Mouse (Mus musculus): ENCODE data around the gene Chek2. TPM values are rescaled to one million over a fixed set of nuclear protein-coding genes. Genes with fewer than 3 reads are reported as not detected.
"Not testable (repeated sequence)": the region's sequence is repeated elsewhere in the genome, so short reads cannot be mapped to it uniquely, and the experiment has no call there.

Gene Chek2
- polyA plus RNA-seq, 1 experiment from 2014 or later = 18.4 TPM

GRCm38 (mm10) chr5:110841046-110841862 is 1.5 kb downstream of the Chek2 start:
- Histone ChIP-seq H3K27me3 (replicated peaks) (no peaks in the 10 kb centered on the region), H3K9me3 (no peaks in the 10 kb centered on the region), H3K9ac (no peak overlapping the region), H3K4me1 (peaks cover 18% of the 10 kb centered on the region), H3K27ac (no peak overlapping the region), H3K4me2 (replicated peaks) (peak overlapping the region; percentile 75; the same call in 1 of the 2 replicates), H3K36me3 (peaks cover 13% of the 10 kb centered on the region; the same call in 1 of the 2 replicates), H3K4me3 (no peak overlapping the region)
- 94% methylated on average over 14 of the region's 14 CpGs for WGBS
- no peak for ATAC-seq (ENCODE audit: low FRiP score, low read depth)

DNA sequence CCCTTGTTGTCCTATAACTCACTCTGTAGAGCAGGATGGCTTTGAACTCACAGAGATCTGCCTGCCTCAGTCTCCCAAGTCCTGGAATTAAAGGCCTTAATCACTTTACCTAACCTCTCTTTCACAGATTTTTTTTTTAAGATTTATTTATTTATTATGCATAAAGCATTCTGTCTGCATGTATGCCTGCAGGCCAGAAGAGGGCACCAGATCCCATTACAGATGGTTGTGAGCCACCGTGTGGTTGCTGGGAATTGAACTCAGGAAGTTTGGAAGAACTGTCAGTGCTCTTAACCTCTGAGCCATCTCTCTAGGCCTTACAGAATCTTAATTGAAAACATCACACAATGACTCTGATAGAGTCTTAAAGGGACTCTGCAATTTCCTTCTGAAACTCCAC is 13.2 kb downstream of the Chek2 start:
- H3K27ac ChIP-seq = no peak overlapping the region

DNA sequence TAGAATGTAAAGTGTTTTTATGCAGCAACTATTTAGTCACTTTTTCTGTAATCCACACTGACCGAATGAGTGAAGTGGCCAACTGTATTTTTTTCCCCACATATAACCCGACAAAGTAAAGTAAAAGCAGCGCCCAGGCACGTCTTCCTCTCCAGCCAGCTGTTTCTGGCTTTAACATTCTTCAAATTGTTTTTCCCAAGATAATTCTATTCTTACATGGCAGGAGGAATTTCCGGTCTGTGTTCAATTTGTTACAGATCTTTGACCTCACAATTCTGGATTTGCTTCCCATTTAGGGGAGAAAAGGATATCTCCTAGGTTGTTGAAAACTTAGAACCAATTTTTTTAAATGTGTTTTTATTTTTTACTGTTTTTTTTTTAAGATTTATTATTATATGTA is 17.3 kb downstream of the Chek2 start:
- 90% methylated on average over 5 of the region's 5 CpGs for WGBS
- Histone ChIP-seq H3K9ac (no peak overlapping the region), H3K27me3 (replicated peaks) (no peaks in the 10 kb centered on the region), H3K4me3 (no peak overlapping the region), H3K27ac (no peak overlapping the region), H3K4me2 (replicated peaks) (no peak overlapping the region), H3K36me3 (peaks cover 4% of the 10 kb centered on the region; the same call in 1 of the 2 replicates), H3K9me3 (no peaks in the 10 kb centered on the region), H3K4me1 (no peaks in the 10 kb centered on the region)
- ATAC-seq (ENCODE audit: low FRiP score, low read depth) = no peak

More for the DNA sequence above, 13.2 kb downstream of the Chek2 start:
- Histone ChIP-seq H3K36me3 (peaks cover 13% of the 10 kb centered on the region; the same call in 1 of the 2 replicates), H3K4me3 (no peak overlapping the region), H3K4me1 (no peaks in the 10 kb centered on the region), H3K9ac (no peak overlapping the region), H3K27me3 (replicated peaks) (no peaks in the 10 kb centered on the region), H3K9me3 (no peaks in the 10 kb centered on the region), H3K4me2 (replicated peaks) (no peak overlapping the region)
- ATAC-seq (ENCODE audit: low FRiP score, low read depth) = no peak
- 89% methylated on average over 1 of the region's 1 CpGs for WGBS

DNA sequence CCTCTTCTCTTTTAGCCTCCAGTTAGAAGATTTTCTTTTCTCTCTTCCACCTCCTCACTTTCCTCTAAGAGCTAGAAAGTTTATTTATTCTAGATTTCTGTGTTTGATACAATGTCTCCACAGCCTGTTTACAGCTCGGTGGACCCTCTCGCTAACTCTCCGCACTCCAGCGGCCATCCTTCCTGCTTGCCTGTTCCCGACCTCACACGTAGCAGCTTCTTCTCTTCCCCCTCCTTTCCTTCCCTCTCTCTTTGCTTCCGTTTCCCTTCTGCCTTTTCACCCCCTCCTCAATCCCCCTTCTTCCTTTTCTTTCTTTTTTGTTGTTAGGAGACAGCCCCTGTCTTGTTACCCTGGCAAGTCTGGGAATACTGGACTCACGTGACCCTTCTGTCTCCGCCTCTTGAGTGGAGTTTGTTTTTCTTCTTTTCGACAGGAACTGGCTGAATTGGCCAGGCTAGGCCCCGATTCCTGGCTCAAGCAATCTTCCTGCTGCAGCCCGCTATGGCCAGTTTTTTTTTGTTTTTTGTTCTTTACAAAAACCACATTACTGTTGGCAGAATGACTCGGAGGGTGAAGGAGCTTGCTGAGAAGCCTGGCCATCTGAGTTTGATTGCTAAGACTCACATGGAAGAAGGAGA is 19.4 kb downstream of the Chek2 start:
- no peak overlapping the region for H3K9ac ChIP-seq
- no peaks in the 10 kb centered on the region for H3K27me3 ChIP-seq (replicated peaks)
- no peak for ATAC-seq (ENCODE audit: low FRiP score, low read depth)
- 56% methylated on average over 13 of the region's 13 CpGs for WGBS
- H3K9me3 ChIP-seq = no peaks in the 10 kb centered on the region
- no peak overlapping the region for H3K27ac ChIP-seq
- H3K4me2 ChIP-seq (replicated peaks) = no peak overlapping the region; the same call in 1 of the 2 replicates
- no peak overlapping the region for H3K4me3 ChIP-seq
- H3K4me1 ChIP-seq = no peaks in the 10 kb centered on the region
- H3K36me3 ChIP-seq = no peaks in the 10 kb centered on the region

DNA sequence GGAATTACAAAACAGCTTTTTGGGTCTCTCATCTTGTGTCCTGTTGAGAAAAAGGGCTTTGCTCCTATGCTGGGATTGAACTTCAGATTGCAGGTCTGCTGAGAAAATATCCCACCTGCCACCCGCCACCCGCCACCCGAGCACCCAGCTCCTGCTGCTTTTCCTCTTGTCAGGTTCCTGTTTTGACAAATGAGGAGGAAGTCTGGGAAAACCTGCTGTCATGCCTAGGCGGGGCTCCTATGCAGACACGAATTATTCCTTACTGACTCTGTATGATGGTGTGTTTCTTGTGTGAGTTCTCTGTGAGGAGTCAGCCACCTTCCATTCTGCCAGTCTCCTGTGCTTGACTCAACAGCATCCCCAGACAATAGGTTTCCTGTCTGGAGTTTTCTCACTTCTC is 20.7 kb downstream of the Chek2 start:
- H3K4me3 ChIP-seq = no peak overlapping the region
- H3K9me3 ChIP-seq = no peaks in the 10 kb centered on the region
- no peaks in the 10 kb centered on the region for H3K4me1 ChIP-seq
- H3K36me3 ChIP-seq = no peaks in the 10 kb centered on the region
- H3K4me2 ChIP-seq (replicated peaks) = no peak overlapping the region
- 82% methylated on average over 5 of the region's 5 CpGs for WGBS
- no peak overlapping the region for H3K9ac ChIP-seq
- ATAC-seq (ENCODE audit: low FRiP score, low read depth) = no peak
- H3K27ac ChIP-seq = no peak overlapping the region
- no peaks in the 10 kb centered on the region for H3K27me3 ChIP-seq (replicated peaks)

GRCm38 (mm10) chr5:110868460-110868859 is 28.7 kb downstream of the Chek2 start:
- Histone ChIP-seq H3K9me3 (no peaks in the 10 kb centered on the region), H3K36me3 (no peaks in the 10 kb centered on the region), H3K9ac (no peak overlapping the region), H3K4me1 (peaks cover 4% of the 10 kb centered on the region), H3K27me3 (replicated peaks) (no peaks in the 10 kb centered on the region), H3K27ac (no peak overlapping the region), H3K4me2 (replicated peaks) (no peak overlapping the region), H3K4me3 (no peak overlapping the region)
- ATAC-seq (ENCODE audit: low FRiP score, low read depth) = no peak
- 78% methylated on average over 4 of the region's 4 CpGs for WGBS

GRCm38 (mm10) chr5:110869242-110869669 is 29.5 kb downstream of the Chek2 start:
- no peak overlapping the region for H3K4me2 ChIP-seq (replicated peaks)
- 69% methylated on average over 8 of the region's 8 CpGs for WGBS
- no peaks in the 10 kb centered on the region for H3K9me3 ChIP-seq
- H3K27ac ChIP-seq = no peak overlapping the region
- H3K4me3 ChIP-seq = no peak overlapping the region
- no peak for ATAC-seq (ENCODE audit: low FRiP score, low read depth)
- H3K4me1 ChIP-seq = peaks cover 4% of the 10 kb centered on the region
- H3K36me3 ChIP-seq = no peaks in the 10 kb centered on the region
- no peak overlapping the region for H3K9ac ChIP-seq
- H3K27me3 ChIP-seq (replicated peaks) = no peaks in the 10 kb centered on the region

GRCm38 (mm10) chr5:110873160-110873559 is 33.4 kb downstream of the Chek2 start:
- H3K9ac ChIP-seq = no peak overlapping the region
- no peaks in the 10 kb centered on the region for H3K27me3 ChIP-seq (replicated peaks)
- H3K36me3 ChIP-seq = no peaks in the 10 kb centered on the region
- no peak overlapping the region for H3K27ac ChIP-seq
- no peak overlapping the region for H3K4me2 ChIP-seq (replicated peaks)
- H3K4me3 ChIP-seq = no peak overlapping the region
- ATAC-seq (ENCODE audit: low FRiP score, low read depth) = no peak
- 70% methylated on average over 6 of the region's 6 CpGs for WGBS
- no peaks in the 10 kb centered on the region for H3K9me3 ChIP-seq
- peaks cover 13% of the 10 kb centered on the region for H3K4me1 ChIP-seq

GRCm38 (mm10) chr5:110874711-110875110 is 34.9 kb downstream of the Chek2 start:
- no peak overlapping the region for H3K27ac ChIP-seq
- H3K4me3 ChIP-seq = no peak overlapping the region
- no peak overlapping the region for H3K9ac ChIP-seq
- ATAC-seq (ENCODE audit: low FRiP score, low read depth) = no peak
- H3K27me3 ChIP-seq (replicated peaks) = no peaks in the 10 kb centered on the region
- peaks cover 9% of the 10 kb centered on the region for H3K4me1 ChIP-seq
- no peaks in the 10 kb centered on the region for H3K9me3 ChIP-seq
- H3K36me3 ChIP-seq = no peaks in the 10 kb centered on the region
- H3K4me2 ChIP-seq (replicated peaks) = no peak overlapping the region

DNA sequence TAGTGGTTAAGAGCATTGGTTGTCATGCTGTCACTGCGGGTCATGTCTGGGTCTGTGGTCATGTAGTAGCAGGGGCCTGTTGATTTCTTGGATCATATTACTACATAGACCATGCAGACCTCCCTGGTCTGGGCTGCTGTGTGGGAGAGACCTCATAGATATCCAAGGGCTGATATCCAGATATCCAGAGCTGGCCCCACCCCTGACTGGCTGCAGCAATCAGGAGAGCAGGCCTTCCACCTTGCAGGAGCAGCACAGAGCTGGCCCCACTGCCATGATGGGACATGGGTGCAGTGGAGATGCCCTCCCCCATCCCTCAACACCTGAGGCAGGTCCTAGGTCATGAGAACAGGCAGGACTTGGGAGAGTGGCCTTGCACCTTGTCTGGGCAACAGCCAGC is 35.5 kb downstream of the Chek2 start:
- no peaks in the 10 kb centered on the region for H3K27me3 ChIP-seq (replicated peaks)
- H3K4me3 ChIP-seq = no peak overlapping the region
- H3K4me2 ChIP-seq (replicated peaks) = no peak overlapping the region
- H3K9me3 ChIP-seq = no peaks in the 10 kb centered on the region
- H3K36me3 ChIP-seq = no peaks in the 10 kb centered on the region
- no peak overlapping the region for H3K9ac ChIP-seq
- WGBS = 94% methylated on average over 1 of the region's 1 CpGs
- no peak overlapping the region for H3K27ac ChIP-seq
- no peak for ATAC-seq (ENCODE audit: low FRiP score, low read depth)
- H3K4me1 ChIP-seq = peaks cover 12% of the 10 kb centered on the region

DNA sequence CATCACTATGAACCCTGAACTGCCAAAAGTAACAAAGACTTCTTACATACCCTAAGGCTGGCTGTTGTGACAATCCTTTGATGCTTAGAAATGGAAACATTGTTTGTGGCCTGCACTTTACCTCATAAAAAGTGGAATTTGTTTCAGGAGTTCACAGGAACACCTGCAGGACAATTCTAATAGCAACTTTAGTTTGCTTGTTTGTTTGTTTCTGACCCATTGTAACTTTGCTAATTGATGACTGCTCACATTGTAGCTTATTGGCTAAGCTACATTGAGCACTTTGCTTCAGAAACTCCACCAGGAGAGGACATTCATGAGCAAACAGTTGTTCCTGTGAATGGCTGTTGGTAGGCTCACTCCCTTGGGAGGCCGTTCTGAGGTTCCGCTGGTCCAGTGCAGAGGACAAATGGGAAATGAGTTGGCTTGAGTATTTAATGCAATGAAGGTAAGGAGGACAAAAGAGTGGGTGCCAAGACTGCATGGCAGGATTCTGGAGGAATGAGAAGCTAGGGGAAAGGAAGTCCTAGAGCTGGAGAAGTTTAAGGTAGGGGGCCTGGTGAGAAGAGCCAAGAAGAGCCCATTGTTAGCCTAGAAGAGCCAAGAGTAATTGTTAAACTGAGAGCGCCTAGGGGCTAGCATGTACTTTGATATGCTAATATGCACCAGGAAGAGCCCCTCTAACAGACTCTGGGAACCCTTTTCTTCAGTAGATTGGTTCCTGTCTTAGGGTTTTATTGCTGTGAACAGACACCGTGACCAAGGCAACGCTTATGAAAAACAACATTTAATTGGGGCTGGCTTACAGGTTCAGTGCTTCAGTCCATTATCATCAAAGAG is 38.1 kb downstream of the Chek2 start:
- Histone ChIP-seq H3K4me3 (no peak overlapping the region), H3K9ac (no peak overlapping the region), H3K27ac (no peak overlapping the region), H3K9me3 (no peaks in the 10 kb centered on the region), H3K4me1 (peaks cover 19% of the 10 kb centered on the region), H3K4me2 (replicated peaks) (no peak overlapping the region), H3K27me3 (replicated peaks) (no peaks in the 10 kb centered on the region), H3K36me3 (0 out of 2 replicates have a peak, but pooled peaks cover 3% of the 10 kb centered on the region)
- WGBS = 44% methylated on average over 5 of the region's 5 CpGs
- ATAC-seq (ENCODE audit: low FRiP score, low read depth) = no peak

GRCm38 (mm10) chr5:110878526-110878925 is 38.7 kb downstream of the Chek2 start:
- not testable (repeated sequence) for ATAC-seq (ENCODE audit: low FRiP score, low read depth); H3K9me3 ChIP-seq; H3K4me3 ChIP-seq; H3K27ac ChIP-seq; H3K27me3 ChIP-seq (replicated peaks); H3K9ac ChIP-seq; H3K36me3 ChIP-seq; H3K4me2 ChIP-seq (replicated peaks)
- 94% methylated on average over 1 of the region's 1 CpGs for WGBS
- peaks cover 19% of the 10 kb centered on the region for H3K4me1 ChIP-seq
